Mouse (Mus musculus): Measurements from ENCODE around the gene Pkd1. TPM values are rescaled to one million over a fixed set of nuclear protein-coding genes. Genes with fewer than 3 reads are reported as not detected.

Pkd1 gene
- 10 to 100 TPM; 87.0 to 93.3 TPM for total RNA-seq (2021)
- long read RNA-seq, experiment 1, partial matches to known transcripts: 7 of 35 reads
- long read RNA-seq, experiment 1, other reads (novel, unspliced or antisense): 28 of 35 reads
- long read RNA-seq, experiment 2, partial matches to known transcripts: 13 of 35 reads
- long read RNA-seq, experiment 2, other reads (novel, unspliced or antisense): 22 of 35 reads

DNA sequence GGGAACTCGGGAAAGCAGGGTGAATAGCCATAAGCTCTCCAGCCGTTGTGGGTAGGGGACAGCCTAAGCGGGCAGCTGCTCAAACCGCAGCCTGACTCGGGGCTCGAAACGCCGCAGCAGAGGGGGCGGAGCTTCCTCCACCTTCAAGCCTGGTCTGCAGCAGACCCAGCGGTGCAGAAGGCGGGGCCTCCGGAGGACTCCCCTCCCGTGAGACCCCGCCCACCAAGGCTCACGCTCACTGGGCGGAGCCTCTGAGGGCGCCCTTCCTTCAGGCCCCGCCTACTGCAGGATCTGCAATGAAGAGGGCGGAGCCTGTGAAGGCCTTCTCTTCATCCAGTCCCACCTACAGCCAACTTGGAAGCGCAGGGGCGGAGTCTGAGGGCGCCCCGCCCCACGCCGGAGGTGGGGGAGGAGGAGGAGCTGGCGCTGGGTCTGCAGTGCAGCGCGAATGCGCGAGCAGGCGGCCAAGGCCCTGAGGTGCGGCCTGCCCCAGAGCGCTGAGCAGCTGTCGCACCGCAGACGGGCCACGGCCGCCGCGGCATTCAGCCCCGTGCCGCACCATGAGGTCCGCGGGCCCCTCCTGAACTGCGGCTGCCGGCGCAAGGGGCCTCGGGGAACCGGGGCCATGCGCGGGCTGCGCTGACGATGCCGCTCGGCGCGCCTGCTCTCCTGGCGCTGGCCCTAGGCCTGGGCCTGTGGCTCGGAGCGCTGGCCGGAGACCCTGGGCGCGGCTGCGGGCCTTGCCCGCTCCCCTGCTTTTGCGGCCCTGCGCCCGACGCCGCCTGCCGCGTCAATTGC is at the start of gene Pkd1:
TSS of gene Pkd1 (plus strand) at position 217 of the 798 bp plus-strand sequence.
- peak; percentile 98 to 99 for DNase-seq (ENCODE audit: low spot score in 2 of 2)
- 0 out of 2 replicates have a peak, but pooled peaks have one; percentile 7 for TF ChIP-seq CTCF (conservative IDR thresholded peaks at IDR 0.05)
- peak within 1 kb of the TSS; percentile 82 for H3K4me3 ChIP-seq
- H3K27ac ChIP-seq: peak within 1 kb of the TSS; percentile 99

- TF ChIP-seq CTCF (conservative IDR thresholded peaks at IDR 0.05): peak; percentile 53
- H3K27ac ChIP-seq: no peak overlapping the region
- no peak overlapping the region for H3K4me3 ChIP-seq
- DNase-seq (ENCODE audit: low spot score in 2 of 2): no peak
Observed at GRCm38 (mm10) chr17:24502208-24502607, 47.4 kb upstream of the Pkd1 start.

DNA sequence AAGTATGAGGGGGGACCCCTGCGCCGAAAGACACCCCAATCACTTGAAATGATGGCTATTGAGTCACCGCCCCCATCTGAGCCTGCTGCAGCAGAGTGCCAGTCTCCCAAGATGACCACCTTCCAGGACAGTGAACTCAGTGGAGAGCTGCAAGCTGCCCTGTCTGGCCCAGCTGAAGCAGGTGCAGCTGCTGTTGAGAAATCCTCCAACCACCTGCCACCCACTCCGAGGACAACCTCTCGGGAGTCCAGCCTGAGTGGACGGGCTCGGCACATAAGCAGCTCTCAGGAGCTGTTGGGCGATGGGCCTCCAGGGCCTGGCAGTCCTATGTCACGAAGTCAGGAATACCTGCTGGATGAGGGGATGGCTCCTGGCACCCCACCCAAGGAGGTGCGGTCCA is 45.5 kb upstream of the Pkd1 start:
- Histone ChIP-seq H3K27ac (peak overlapping the region; percentile 85; the same call in 1 of the 2 replicates), H3K4me3 (no peak overlapping the region)
- DNase-seq (ENCODE audit: low spot score in 2 of 2): no peak
- no peak for TF ChIP-seq CTCF (conservative IDR thresholded peaks at IDR 0.05)

DNA sequence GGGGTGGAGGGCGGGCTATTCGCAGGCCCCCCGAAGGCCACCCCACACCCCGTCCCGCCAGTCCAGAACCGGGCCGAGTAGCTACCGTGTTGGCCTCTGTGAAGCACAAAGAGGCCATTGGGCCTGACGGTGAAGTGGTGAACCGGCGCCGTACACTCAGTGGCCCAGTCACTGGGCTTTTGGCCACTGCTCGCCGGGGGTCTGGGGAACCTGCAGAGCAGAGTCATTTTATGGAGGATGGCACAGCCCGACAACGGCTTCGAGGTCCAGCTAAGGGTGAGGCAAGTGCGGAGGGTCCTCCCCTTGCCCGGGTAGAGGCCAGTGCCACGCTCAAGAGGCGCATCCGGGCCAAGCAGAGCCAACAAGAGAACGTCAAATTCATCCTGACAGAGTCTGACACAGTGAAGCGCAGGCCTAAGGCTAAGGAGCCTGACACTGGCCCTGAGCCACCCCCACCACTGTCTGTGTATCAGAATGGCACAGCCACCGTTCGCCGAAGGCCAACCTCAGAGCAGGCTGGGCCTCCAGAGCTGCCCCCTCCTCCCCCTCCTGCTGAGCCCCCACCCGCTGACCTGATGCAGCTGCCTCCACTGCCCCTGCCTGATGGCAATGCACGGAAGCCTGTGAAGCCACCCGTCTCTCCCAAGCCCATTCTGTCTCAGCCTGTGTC is 44.2 kb upstream of the Pkd1 start:
- Histone ChIP-seq H3K4me3 (no peak overlapping the region), H3K27ac (peak overlapping the region; percentile 85)
- no peak for TF ChIP-seq CTCF (conservative IDR thresholded peaks at IDR 0.05)
- DNase-seq (ENCODE audit: low spot score in 2 of 2): no peak

DNA sequence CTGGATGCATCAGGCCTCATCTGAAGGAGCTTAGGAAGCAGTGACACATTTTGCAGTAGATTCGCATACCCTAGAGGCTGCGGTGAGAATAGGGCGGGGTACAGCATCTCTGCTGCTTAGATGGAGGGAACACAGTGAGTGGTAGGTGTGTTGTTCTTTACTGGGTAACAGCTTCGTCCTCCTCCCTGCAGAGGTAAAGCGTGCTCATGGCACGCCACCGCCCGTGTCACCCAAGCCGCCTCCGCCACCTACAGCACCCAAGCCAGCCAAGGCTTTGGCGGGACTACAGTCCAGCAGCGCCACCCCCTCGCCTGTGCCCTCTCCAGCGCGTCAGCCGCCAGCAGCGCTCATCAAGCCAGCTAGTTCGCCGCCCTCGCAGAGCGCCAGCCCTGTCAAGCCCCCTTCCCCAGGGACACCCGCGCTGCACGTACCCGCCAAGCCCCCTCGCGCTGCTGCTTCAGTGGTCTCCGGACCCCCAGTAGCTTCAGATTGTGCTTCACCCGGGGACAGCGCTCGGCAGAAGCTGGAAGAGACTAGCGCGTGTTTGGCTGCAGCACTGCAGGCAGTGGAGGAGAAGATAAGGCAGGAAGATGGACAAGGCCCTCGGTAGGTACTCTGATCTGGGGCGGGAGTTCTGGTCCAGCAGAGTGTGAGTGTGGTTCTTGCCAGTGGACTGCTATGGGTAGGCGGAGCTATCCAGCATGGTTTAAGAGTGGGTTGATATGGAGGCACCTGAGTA is 43.1 kb upstream of the Pkd1 start:
- DNase-seq (ENCODE audit: low spot score in 2 of 2): peak; percentile 38 to 53
- peak; percentile 54 for TF ChIP-seq CTCF (conservative IDR thresholded peaks at IDR 0.05)
- H3K27ac ChIP-seq: peak overlapping the region; percentile 85
- peak overlapping the region; percentile 36 for H3K4me3 ChIP-seq

GRCm38 (mm10) chr17:24507129-24507664 is 42.4 kb upstream of the Pkd1 start:
- DNase-seq (ENCODE audit: low spot score in 2 of 2): no peak
- no peak for TF ChIP-seq CTCF (conservative IDR thresholded peaks at IDR 0.05)
- Histone ChIP-seq H3K27ac (peak overlapping the region; percentile 85), H3K4me3 (peak overlapping the region; percentile 36; the same call in 1 of the 2 replicates)

GRCm38 (mm10) chr17:24507806-24508460 is 41.7 kb upstream of the Pkd1 start:
- peak overlapping the region; percentile 85 for H3K27ac ChIP-seq
- DNase-seq (ENCODE audit: low spot score in 2 of 2): no peak
- TF ChIP-seq CTCF (conservative IDR thresholded peaks at IDR 0.05): no peak
- no peak overlapping the region for H3K4me3 ChIP-seq

- Histone ChIP-seq H3K4me3 (no peak overlapping the region), H3K27ac (peak overlapping the region; percentile 63)
- peak; percentile 61 to 70 for DNase-seq (ENCODE audit: low spot score in 2 of 2)
- TF ChIP-seq CTCF (conservative IDR thresholded peaks at IDR 0.05): peak; percentile 90
Observed at GRCm38 (mm10) chr17:24513609-24514008, 36.0 kb upstream of the Pkd1 start.

GRCm38 (mm10) chr17:24514270-24515257 is 35.1 kb upstream of the Pkd1 start:
- Histone ChIP-seq H3K4me3 (no peak overlapping the region), H3K27ac (peak overlapping the region; percentile 76)
- no peak for DNase-seq (ENCODE audit: low spot score in 2 of 2)
- no peak for TF ChIP-seq CTCF (conservative IDR thresholded peaks at IDR 0.05)

DNA sequence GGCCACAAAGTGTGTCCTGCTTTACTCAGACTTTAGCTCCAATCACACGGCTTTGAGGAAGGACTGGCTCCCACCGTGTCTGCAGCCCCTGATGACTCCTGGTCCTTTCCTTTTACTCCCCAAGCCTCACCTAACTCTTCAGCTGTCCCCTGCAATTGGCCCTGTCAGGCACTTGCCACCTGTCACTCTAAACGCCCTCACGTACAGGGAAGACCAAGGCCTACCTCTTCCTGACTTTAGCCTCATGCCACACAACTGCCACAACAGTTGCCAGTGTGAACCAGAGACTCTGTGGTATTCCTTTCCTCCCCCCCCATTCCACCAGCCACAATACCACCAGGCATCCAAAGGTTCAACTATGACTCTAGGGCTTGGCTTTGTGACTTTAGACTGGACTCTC is 29.2 kb upstream of the Pkd1 start:
- Histone ChIP-seq H3K27ac (no peak overlapping the region), H3K4me3 (no peak overlapping the region)
- DNase-seq (ENCODE audit: low spot score in 2 of 2): no peak
- no peak for TF ChIP-seq CTCF (conservative IDR thresholded peaks at IDR 0.05)

DNA sequence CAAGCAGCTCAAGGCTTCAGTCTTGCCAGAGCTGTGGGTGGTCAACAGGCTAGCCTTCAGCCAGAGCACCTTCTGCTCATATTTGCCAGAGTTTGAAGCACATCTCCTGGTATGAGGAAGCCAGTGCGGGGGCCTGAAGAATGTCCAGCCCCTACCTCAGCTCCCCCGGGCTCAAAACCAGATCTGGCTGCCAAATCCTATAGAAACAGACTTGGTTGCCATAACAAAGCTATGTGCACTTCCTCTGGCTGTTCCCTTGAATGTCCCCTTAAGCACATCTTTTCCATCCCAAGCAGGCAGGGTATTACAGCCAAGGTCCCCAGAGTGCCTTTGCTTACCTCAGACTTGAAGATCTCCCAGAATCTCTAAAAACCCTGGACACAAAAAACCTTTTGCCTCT is 24.9 kb upstream of the Pkd1 start:
- no peak overlapping the region for H3K27ac ChIP-seq
- H3K4me3 ChIP-seq: no peak overlapping the region
- TF ChIP-seq CTCF (conservative IDR thresholded peaks at IDR 0.05): no peak
- no peak for DNase-seq (ENCODE audit: low spot score in 2 of 2)
